Mouse (Mus musculus): ENCODE data around the gene Erbb2. TPM values are rescaled to one million over a fixed set of nuclear protein-coding genes. Genes with fewer than 3 reads are reported as not detected.

Gene Erbb2
- polyA plus RNA-seq, 1 experiment from 2014 or later = 23.3 TPM

Other genes with a start within 250 kb of the Erbb2 start
- 62.8 and 73.0 TPM in 2 replicates for gene Med1, start 219.2 kb upstream of the Erbb2 start, polyA plus RNA-seq (2016; fragmentation: Nextera tagmentation; extraction: Ambion mirVana)
- gene Cdk12, start 209.4 kb upstream of the Erbb2 start, polyA plus RNA-seq (2016; fragmentation: Nextera tagmentation; extraction: Ambion mirVana) = 10.2 and 12.6 TPM in 2 replicates
- 0.07 and 0.13 TPM in 2 replicates for gene Neurod2, start 82.8 kb upstream of the Erbb2 start, polyA plus RNA-seq (2016; fragmentation: Nextera tagmentation; extraction: Ambion mirVana)
- 1.0 and 1.3 TPM in 2 replicates for gene Ppp1r1b, start 64.1 kb upstream of the Erbb2 start, polyA plus RNA-seq (2016; fragmentation: Nextera tagmentation; extraction: Ambion mirVana)
- 55.5 and 57.8 TPM in 2 replicates for gene Stard3, start 54.1 kb upstream of the Erbb2 start, polyA plus RNA-seq (2016; fragmentation: Nextera tagmentation; extraction: Ambion mirVana)
- gene Tcap, start 28.7 kb upstream of the Erbb2 start, polyA plus RNA-seq (2016; fragmentation: Nextera tagmentation; extraction: Ambion mirVana) = 0.17 and 0.29 TPM in 2 replicates
- 0.65 and 1.2 TPM in 2 replicates for gene Pnmt, start 26.0 kb upstream of the Erbb2 start, polyA plus RNA-seq (2016; fragmentation: Nextera tagmentation; extraction: Ambion mirVana)
- 9.3 and 9.8 TPM in 2 replicates for gene Pgap3, start 12.0 kb upstream of the Erbb2 start, polyA plus RNA-seq (2016; fragmentation: Nextera tagmentation; extraction: Ambion mirVana)
- 120 and 161 TPM in 2 replicates for gene Mien1, start 26.5 kb downstream of the Erbb2 start, polyA plus RNA-seq (2016; fragmentation: Nextera tagmentation; extraction: Ambion mirVana)
- gene Grb7, start 33.9 kb downstream of the Erbb2 start, polyA plus RNA-seq (2016; fragmentation: Nextera tagmentation; extraction: Ambion mirVana) = 3.6 and 8.6 TPM in 2 replicates
- 0.07 and 0.11 TPM in 2 replicates for gene Ikzf3, start 133.6 kb downstream of the Erbb2 start, polyA plus RNA-seq (2016; fragmentation: Nextera tagmentation; extraction: Ambion mirVana)
- gene Zpbp2, start 138.6 kb downstream of the Erbb2 start, polyA plus RNA-seq (2016; fragmentation: Nextera tagmentation; extraction: Ambion mirVana) = 0.14 and 0.37 TPM in 2 replicates
- gene Ormdl3, start 174.9 kb downstream of the Erbb2 start, polyA plus RNA-seq (2016; fragmentation: Nextera tagmentation; extraction: Ambion mirVana) = 59.4 and 66.2 TPM in 2 replicates
- not detected in 2 replicates for gene Lrrc3c, start 185.8 kb downstream of the Erbb2 start, polyA plus RNA-seq (2016; fragmentation: Nextera tagmentation; extraction: Ambion mirVana)
- gene Gm12355, start 213.2 kb downstream of the Erbb2 start, polyA plus RNA-seq (2016; fragmentation: Nextera tagmentation; extraction: Ambion mirVana) = 1.3 and 1.4 TPM in 2 replicates
- not detected in 2 replicates for gene Gsdma3, start 213.9 kb downstream of the Erbb2 start, polyA plus RNA-seq (2016; fragmentation: Nextera tagmentation; extraction: Ambion mirVana)
- not detected in 2 replicates for gene Gsdma2, start 234.3 kb downstream of the Erbb2 start, polyA plus RNA-seq (2016; fragmentation: Nextera tagmentation; extraction: Ambion mirVana)